Mouse (Mus musculus) heart, postnatal 0 days (tissue): Measurements from ENCODE around the gene Ifi27l2b. TPM values are rescaled to one million over a fixed set of nuclear protein-coding genes. Genes with fewer than 3 reads are reported as not detected.
A peak's percentile ranks its signal among the peaks of the same experiment; 100 is the strongest.

Source experiments
- ATAC-seq: fragments of 200-750 bp; cut with Nextera tagmentation; 2 replicates; pipeline ENCODE4 v1.8.0; 2017; ENCODE audit warnings: low read depth, moderate number of reproducible peaks, moderate library complexity; ENCODE audit not compliant: insufficient read depth
- DNase-seq: peaks from one replicate; pipeline ENCODE4 v3.0.0-alpha.2; 2016; ENCODE audit warnings: low spot score
- H3K27ac ChIP-seq: fragments of 300-500 bp; sonication (generic); 2 replicates; pipeline ENCODE4 v1.5.1; 2014; ENCODE audit warnings: low read depth, mild to moderate bottlenecking
- H3K27me3 ChIP-seq: fragments of 300-500 bp; sonication (generic); 2 replicates; pipeline ENCODE4 v1.6.1; 2014; ENCODE audit warnings: low read length, mixed read lengths; ENCODE audit not compliant: control insufficient read depth, insufficient read depth
- H3K36me3 ChIP-seq: fragments of 300-500 bp; sonication (generic); replicated peaks from 2 replicates; pipeline ENCODE4 v1.6.1; 2014; ENCODE audit warnings: low read length, mixed read lengths; ENCODE audit not compliant: control insufficient read depth, insufficient read depth
- H3K4me1 ChIP-seq: fragments of 300-500 bp; sonication (generic); 2 replicates; pipeline ENCODE4 v1.6.1; 2014; ENCODE audit warnings: antibody characterized with exemption; ENCODE audit not compliant: control insufficient read depth, insufficient read depth
- H3K4me2 ChIP-seq: fragments of 300-500 bp; sonication (generic); 2 replicates; pipeline ENCODE4 v1.6.1; 2014; ENCODE audit warnings: low read depth, mild to moderate bottlenecking, low read length, moderate library complexity
- H3K4me3 ChIP-seq: fragments of 300-500 bp; sonication (generic); 2 replicates; pipeline ENCODE4 v1.5.1; 2014; ENCODE audit warnings: low read depth, low read length
- H3K9ac ChIP-seq: fragments of 300-500 bp; sonication (generic); replicated peaks from 2 replicates; pipeline ENCODE4 v1.6.1; 2014; ENCODE audit warnings: low read depth, low read length, mixed read lengths
- H3K9me3 ChIP-seq: fragments of 300-500 bp; sonication (generic); replicated peaks from 2 replicates; pipeline ENCODE4 v1.6.1; 2016; ENCODE audit warnings: low read length; ENCODE audit not compliant: control insufficient read depth
- CTCF ChIP-seq: IDR thresholded peaks from 2 replicates; pipeline ENCODE4 v1.5.1; 2016; ENCODE audit warnings: antibody characterized with exemption, control low read depth, low read depth
- EP300 ChIP-seq: IDR thresholded peaks from 2 replicates; pipeline ENCODE4 v1.6.1; 2016; ENCODE audit warnings: antibody characterized with exemption, low read depth
- WGBS: fragments of 180-500 bp; shearing (Covaris S2); extraction: QIAGEN DNeasy Blood & Tissue Kit; methylation state at CpG from one replicate; pipeline ENCODE4 v1.1.7; 2014; 5-methylcytosine and 5-hydroxymethylcytosine counted together
- polyA plus RNA-seq: library from polyadenylated mRNA; unstranded; fragments of >200 nt; fragmentation: Nextera tagmentation; extraction: Ambion mirVana; gene quantifications from 2 replicates; pipeline ENCODE4 v1.2.1, GENCODE M21; 2015
- total RNA-seq: library from RNA; depleted of rRNA; stranded (reverse); fragments of >200 nt; gene quantifications from 2 replicates; pipeline ENCODE4 v1.2.3, GENCODE M21; 2014; ENCODE audit warnings: low replicate concordance; rRNA removed

The Ifi27l2b gene
- total RNA-seq (not detected in 2 replicates), polyA plus RNA-seq (0.29 and 0.63 TPM in 2 replicates)

DNA sequence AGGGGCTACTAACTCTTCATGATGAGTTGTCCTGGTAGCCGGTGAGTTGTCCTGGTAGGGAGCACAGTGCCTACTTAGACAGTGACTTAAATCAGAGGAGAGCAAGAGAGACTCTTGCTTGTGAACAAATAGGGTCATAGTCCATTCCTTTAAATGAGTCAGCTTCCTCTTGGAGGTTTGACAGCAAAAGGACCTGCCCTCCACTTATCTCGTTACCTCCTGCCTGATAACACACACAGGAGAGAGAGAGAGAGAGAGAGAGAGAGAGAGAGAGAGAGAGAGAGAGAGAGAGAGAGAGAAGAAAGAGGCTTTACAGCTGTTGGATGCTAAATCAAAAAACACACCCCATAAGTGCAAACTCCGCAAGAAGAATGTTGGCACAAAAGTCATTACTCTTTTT lies at the start of gene Ifi27l2b:
Gene Ifi27l2b, minus strand, starts transcription at position 84 of the 400 bp plus-strand sequence.
- WGBS = 34% methylated on average over 3 of the region's 3 CpGs

DNA sequence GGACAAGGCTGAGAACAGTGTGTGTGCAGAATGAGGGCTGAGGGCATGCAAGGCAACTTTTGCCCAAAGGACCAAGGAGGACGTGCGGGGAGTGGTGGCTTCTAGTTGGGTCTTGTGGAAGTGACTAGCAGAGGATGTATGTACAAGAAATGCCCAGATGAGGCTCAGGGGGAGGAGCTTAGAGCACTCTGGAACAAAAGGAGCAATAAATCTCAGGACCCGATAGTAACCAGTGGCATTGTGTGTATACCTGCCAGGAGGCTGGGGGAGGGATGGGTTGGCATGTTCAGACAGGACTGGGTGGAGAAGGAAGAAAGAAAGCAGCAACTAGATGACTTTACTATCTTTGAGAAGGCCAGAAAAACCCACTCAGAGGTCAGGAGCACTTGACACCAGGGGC lies 47.4 kb upstream of the Ifi27l2b start:
- H3K4me3 ChIP-seq = no peak overlapping the region
- H3K27me3 ChIP-seq = no peaks in the 10 kb centered on the region
- H3K9ac ChIP-seq = no peak overlapping the region
- TF ChIP-seq CTCF (no peak), EP300 (no peak)
- ATAC-seq (no peak), DNase-seq (no peak)
- WGBS = 85% methylated on average over 3 of the region's 3 CpGs
- no peaks in the 10 kb centered on the region for H3K4me1 ChIP-seq
- H3K9me3 ChIP-seq = no peaks in the 10 kb centered on the region
- no peaks in the 10 kb centered on the region for H3K36me3 ChIP-seq
- no peak overlapping the region for H3K4me2 ChIP-seq
- H3K27ac ChIP-seq = no peak overlapping the region

More for the DNA sequence above, at the start of gene Ifi27l2b:
- Histone ChIP-seq H3K4me3 (no peak within 1 kb of the TSS), H3K4me1 (no peaks in the 10 kb centered on the region), H3K27me3 (no peaks in the 10 kb centered on the region), H3K9me3 (no peaks in the 10 kb centered on the region), H3K4me2 (no peak within 1 kb of the TSS), H3K9ac (no peak within 1 kb of the TSS), H3K36me3 (no peaks in the 10 kb centered on the region), H3K27ac (no peak within 1 kb of the TSS)
- ATAC-seq = no peak
- TF ChIP-seq EP300 (no peak), CTCF (no peak)
- DNase-seq = no peak

- no peak for DNase-seq
- Histone ChIP-seq H3K4me2 (no peak overlapping the region), H3K9me3 (no peaks in the 10 kb centered on the region), H3K27ac (no peak overlapping the region), H3K4me1 (no peaks in the 10 kb centered on the region), H3K27me3 (no peaks in the 10 kb centered on the region), H3K4me3 (no peak overlapping the region), H3K9ac (no peak overlapping the region), H3K36me3 (no peaks in the 10 kb centered on the region)
- WGBS = 54% methylated on average over 3 of the region's 3 CpGs
- no peak for TF ChIP-seq EP300
- no peak for TF ChIP-seq CTCF
- no peak for ATAC-seq
Observed at GRCm38 (mm10) chr12:103503300-103503699, 46.3 kb upstream of the Ifi27l2b start.

DNA sequence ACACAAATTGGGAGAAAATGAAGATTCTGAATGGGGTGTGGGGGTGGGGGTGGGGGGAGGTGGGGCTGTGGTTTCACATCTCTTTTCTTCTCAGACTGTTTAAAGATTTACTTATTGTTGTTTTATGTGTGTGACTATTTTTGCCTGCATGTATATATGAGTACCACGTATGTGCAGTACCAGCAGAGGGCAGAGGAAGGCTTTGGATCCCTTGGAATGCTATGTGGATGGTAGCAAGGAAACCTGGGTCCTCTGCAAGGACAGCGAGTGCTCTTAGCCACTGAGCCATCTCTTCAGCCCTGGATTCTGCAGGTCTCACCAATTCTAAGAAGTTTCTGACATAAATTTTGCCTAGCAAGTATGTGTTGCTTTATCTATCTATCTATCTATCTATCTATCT lies 42.2 kb upstream of the Ifi27l2b start:
- DNase-seq (no peak), ATAC-seq (no peak)
- 74% methylated on average over 2 of the region's 2 CpGs for whole genome bisulfite sequencing
- Histone ChIP-seq H3K4me2 (no peak overlapping the region), H3K27me3 (no peaks in the 10 kb centered on the region), H3K27ac (no peak overlapping the region), H3K9me3 (no peaks in the 10 kb centered on the region), H3K36me3 (no peaks in the 10 kb centered on the region), H3K9ac (no peak overlapping the region), H3K4me1 (no peaks in the 10 kb centered on the region), H3K4me3 (no peak overlapping the region)
- TF ChIP-seq EP300 = no peak
- TF ChIP-seq CTCF = no peak

GRCm38 (mm10) chr12:103498768-103499167 lies 41.7 kb upstream of the Ifi27l2b start:
- WGBS = 45% methylated on average over 5 of the region's 5 CpGs
- Histone ChIP-seq H3K27ac (no peak overlapping the region), H3K36me3 (no peaks in the 10 kb centered on the region), H3K27me3 (no peaks in the 10 kb centered on the region), H3K4me3 (no peak overlapping the region), H3K9ac (no peak overlapping the region), H3K4me2 (no peak overlapping the region), H3K4me1 (no peaks in the 10 kb centered on the region), H3K9me3 (no peaks in the 10 kb centered on the region)
- no peak for TF ChIP-seq CTCF
- no peak for TF ChIP-seq EP300
- DNase-seq = no peak
- no peak for ATAC-seq

DNA sequence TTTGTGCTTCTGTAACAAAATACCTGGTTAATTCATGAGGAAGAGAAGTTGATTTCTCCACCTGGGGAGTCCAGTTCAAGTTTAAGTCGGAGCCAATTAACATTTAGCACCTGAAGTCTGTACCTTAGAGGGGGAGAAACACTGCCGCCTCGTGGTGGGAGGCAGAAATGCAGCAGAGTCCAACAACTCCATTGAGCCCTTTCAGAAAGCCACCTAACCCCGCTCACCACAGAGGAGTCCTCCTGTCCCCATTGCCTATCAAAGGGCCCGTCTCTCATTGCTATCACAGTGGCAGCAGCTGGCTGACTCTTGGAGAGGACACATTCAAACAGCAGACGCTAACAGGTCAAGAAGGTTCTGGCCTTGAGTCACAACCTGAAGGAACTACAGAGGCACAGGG lies 37.5 kb upstream of the Ifi27l2b start:
- Histone ChIP-seq H3K4me2 (no peak overlapping the region), H3K27me3 (no peaks in the 10 kb centered on the region), H3K4me1 (no peaks in the 10 kb centered on the region), H3K4me3 (no peak overlapping the region), H3K27ac (no peak overlapping the region), H3K9ac (no peak overlapping the region), H3K9me3 (no peaks in the 10 kb centered on the region), H3K36me3 (no peaks in the 10 kb centered on the region)
- DNase-seq = peak; percentile 38
- no peak for ATAC-seq
- WGBS = 22% methylated on average over 6 of the region's 6 CpGs
- TF ChIP-seq CTCF (peak; percentile 59), EP300 (no peak)
